Mouse (Mus musculus): Measurements from ENCODE around the gene Isyna1. TPM values are rescaled to one million over a fixed set of nuclear protein-coding genes. Genes with fewer than 3 reads are reported as not detected.

The Isyna1 gene
- polyA plus RNA-seq, 1 experiment from 2014 or later, result 37.4 TPM

GRCm38 (mm10) chr8:70560564-70560963 lies 33.6 kb upstream of the Isyna1 start:
- no peak for ATAC-seq (ENCODE audit: low FRiP score, low TSS enrichment)
- Histone ChIP-seq H3K36me3 (ENCODE audit: control insufficient read depth, insufficient read depth, low read length) (peaks cover 2% of the 10 kb centered on the region; the same call in 1 of the 2 replicates), H3K9ac (ENCODE audit: low read length) (no peak overlapping the region), H3K4me1 (replicated peaks; ENCODE audit: control insufficient read depth, insufficient read depth) (peaks cover 18% of the 10 kb centered on the region), H3K4me2 (replicated peaks; ENCODE audit: low read depth) (no peak overlapping the region), H3K27me3 (ENCODE audit: control insufficient read depth, insufficient read depth, low read length) (no peaks in the 10 kb centered on the region), H3K9me3 (ENCODE audit: control insufficient read depth, low read length) (no peaks in the 10 kb centered on the region), H3K4me3 (ENCODE audit: low read depth, low read length) (no peak overlapping the region), H3K27ac (replicated peaks) (no peak overlapping the region; the same call in 1 of the 2 replicates)
- 59% methylated on average over 3 of the region's 3 CpGs for WGBS
- no peak for DNase-seq (ENCODE audit: low spot score)
- TF ChIP-seq CTCF (IDR thresholded peaks at IDR 0.05; ENCODE audit: low read depth) (no peak), EP300 (optimal IDR thresholded peaks at IDR 0.05) (no peak)

GRCm38 (mm10) chr8:70561357-70561756 lies 32.8 kb upstream of the Isyna1 start:
- H3K4me3 ChIP-seq (ENCODE audit: low read depth, low read length), result no peak overlapping the region
- no peaks in the 10 kb centered on the region for H3K27me3 ChIP-seq (ENCODE audit: control insufficient read depth, insufficient read depth, low read length)
- H3K27ac ChIP-seq (replicated peaks), result peak overlapping the region; percentile 1
- ATAC-seq (ENCODE audit: low FRiP score, low TSS enrichment) (no peak), DNase-seq (ENCODE audit: low spot score) (no peak)
- H3K9me3 ChIP-seq (ENCODE audit: control insufficient read depth, low read length), result no peaks in the 10 kb centered on the region
- H3K9ac ChIP-seq (ENCODE audit: low read length), result no peak overlapping the region; the same call in 1 of the 2 replicates
- peaks cover 18% of the 10 kb centered on the region for H3K4me1 ChIP-seq (replicated peaks; ENCODE audit: control insufficient read depth, insufficient read depth)
- no peak for TF ChIP-seq EP300 (optimal IDR thresholded peaks at IDR 0.05)
- TF ChIP-seq CTCF (IDR thresholded peaks at IDR 0.05; ENCODE audit: low read depth), result no peak
- H3K36me3 ChIP-seq (ENCODE audit: control insufficient read depth, insufficient read depth, low read length), result peaks cover 2% of the 10 kb centered on the region; the same call in 1 of the 2 replicates
- no peak overlapping the region for H3K4me2 ChIP-seq (replicated peaks; ENCODE audit: low read depth)
- WGBS, result 38% methylated on average over 4 of the region's 4 CpGs

- DNase-seq (ENCODE audit: low spot score) (peak; percentile 17), ATAC-seq (ENCODE audit: low FRiP score, low TSS enrichment) (peak; percentile 19; the same call in 1 of the 2 replicates)
- 55% methylated on average over 7 of the region's 7 CpGs for WGBS
- H3K36me3 ChIP-seq (ENCODE audit: control insufficient read depth, insufficient read depth, low read length), result peaks cover 2% of the 10 kb centered on the region; the same call in 1 of the 2 replicates
- H3K4me3 ChIP-seq (ENCODE audit: low read depth, low read length), result no peak overlapping the region
- no peaks in the 10 kb centered on the region for H3K27me3 ChIP-seq (ENCODE audit: control insufficient read depth, insufficient read depth, low read length)
- H3K27ac ChIP-seq (replicated peaks), result peak overlapping the region; percentile 36; the same call in 1 of the 2 replicates
- no peak overlapping the region for H3K4me2 ChIP-seq (replicated peaks; ENCODE audit: low read depth)
- TF ChIP-seq CTCF (IDR thresholded peaks at IDR 0.05; ENCODE audit: low read depth) (no peak), EP300 (optimal IDR thresholded peaks at IDR 0.05) (no peak)
- H3K4me1 ChIP-seq (replicated peaks; ENCODE audit: control insufficient read depth, insufficient read depth), result peaks cover 18% of the 10 kb centered on the region
- no peaks in the 10 kb centered on the region for H3K9me3 ChIP-seq (ENCODE audit: control insufficient read depth, low read length)
- H3K9ac ChIP-seq (ENCODE audit: low read length), result no peak overlapping the region
Measured at GRCm38 (mm10) chr8:70561809-70562535, 32.2 kb upstream of the Isyna1 start.

- WGBS, result 67% methylated on average over 3 of the region's 3 CpGs
- DNase-seq (ENCODE audit: low spot score), result peak; percentile 37
Measured at GRCm38 (mm10) chr8:70562802-70563201, 31.4 kb upstream of the Isyna1 start.

GRCm38 (mm10) chr8:70563763-70564387 lies 30.3 kb upstream of the Isyna1 start:
- H3K9ac ChIP-seq (ENCODE audit: low read length), result no peak overlapping the region
- no peaks in the 10 kb centered on the region for H3K36me3 ChIP-seq (ENCODE audit: control insufficient read depth, insufficient read depth, low read length)
- no peaks in the 10 kb centered on the region for H3K27me3 ChIP-seq (ENCODE audit: control insufficient read depth, insufficient read depth, low read length)
- no peak for DNase-seq (ENCODE audit: low spot score)
- H3K4me2 ChIP-seq (replicated peaks; ENCODE audit: low read depth), result no peak overlapping the region
- ATAC-seq (ENCODE audit: low FRiP score, low TSS enrichment), result no peak
- H3K27ac ChIP-seq (replicated peaks), result no peak overlapping the region
- H3K9me3 ChIP-seq (ENCODE audit: control insufficient read depth, low read length), result no peaks in the 10 kb centered on the region
- peaks cover 18% of the 10 kb centered on the region for H3K4me1 ChIP-seq (replicated peaks; ENCODE audit: control insufficient read depth, insufficient read depth)
- no peak overlapping the region for H3K4me3 ChIP-seq (ENCODE audit: low read depth, low read length)
- TF ChIP-seq EP300 (optimal IDR thresholded peaks at IDR 0.05), result no peak
- no peak for TF ChIP-seq CTCF (IDR thresholded peaks at IDR 0.05; ENCODE audit: low read depth)
- WGBS, result 84% methylated on average over 6 of the region's 6 CpGs

More at GRCm38 (mm10) chr8:70562802-70563201, 31.4 kb upstream of the Isyna1 start:
- no peak overlapping the region for H3K4me3 ChIP-seq (ENCODE audit: low read depth, low read length)
- H3K36me3 ChIP-seq (ENCODE audit: control insufficient read depth, insufficient read depth, low read length), result no peaks in the 10 kb centered on the region
- H3K4me2 ChIP-seq (replicated peaks; ENCODE audit: low read depth), result no peak overlapping the region
- H3K27ac ChIP-seq (replicated peaks), result no peak overlapping the region
- TF ChIP-seq CTCF (IDR thresholded peaks at IDR 0.05; ENCODE audit: low read depth), result no peak
- TF ChIP-seq EP300 (optimal IDR thresholded peaks at IDR 0.05), result no peak
- no peak for ATAC-seq (ENCODE audit: low FRiP score, low TSS enrichment)
- no peaks in the 10 kb centered on the region for H3K27me3 ChIP-seq (ENCODE audit: control insufficient read depth, insufficient read depth, low read length)
- H3K9me3 ChIP-seq (ENCODE audit: control insufficient read depth, low read length), result no peaks in the 10 kb centered on the region
- peaks cover 18% of the 10 kb centered on the region for H3K4me1 ChIP-seq (replicated peaks; ENCODE audit: control insufficient read depth, insufficient read depth)
- H3K9ac ChIP-seq (ENCODE audit: low read length), result no peak overlapping the region
